Mouse (Mus musculus): ENCODE measurements around the gene Sf1.

DNA sequence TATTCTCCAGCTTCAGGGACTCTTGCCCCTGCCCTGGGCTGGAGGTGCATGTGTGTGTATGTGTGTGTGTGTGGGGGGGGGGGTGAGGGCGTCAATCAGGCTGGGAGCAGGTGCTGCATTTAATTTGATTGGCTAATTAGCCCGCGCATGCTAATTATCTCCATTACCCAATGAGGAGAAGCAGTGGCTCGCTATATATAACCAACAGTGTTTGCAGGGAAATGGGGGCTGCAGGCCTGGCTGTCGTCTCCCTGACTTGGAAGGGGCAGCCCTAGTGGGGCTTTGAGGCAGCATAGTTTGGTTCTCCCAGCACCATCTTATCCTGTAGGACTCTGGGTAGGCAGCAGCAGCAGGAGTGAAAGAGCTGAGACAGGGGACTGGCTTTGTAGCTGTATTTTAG, 62.1 kb downstream of the Sf1 start:
- TF ChIP-seq CTCF (IDR thresholded peaks at IDR 0.05; ENCODE audit: low read depth, low read length) (no peak), POLR2A (IDR thresholded peaks at IDR 0.05; ENCODE audit: borderline replicate concordance, low read depth, low read length) (no peak)

Measured in bone marrow macrophage, adult 2 months (primary cell).